In the genomic region with DNA sequence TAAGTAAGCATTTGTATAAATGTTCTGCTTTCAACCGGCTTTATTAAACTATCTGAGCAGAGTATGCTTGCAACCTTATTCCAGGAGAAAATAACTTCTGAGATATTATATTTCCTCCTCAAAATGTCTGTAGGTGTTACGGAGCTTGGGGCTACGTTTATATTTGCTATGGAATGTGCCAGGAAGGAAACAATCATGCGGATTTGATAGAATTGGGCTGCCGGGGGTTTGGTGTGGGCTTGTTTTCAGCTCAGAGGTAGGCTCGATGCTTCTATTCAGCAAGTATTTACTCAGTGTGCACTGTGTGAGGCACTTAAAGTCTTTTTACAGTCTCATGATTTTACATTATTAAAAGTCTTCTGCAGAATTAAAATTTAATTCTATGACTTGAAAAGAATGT, we compare ENCODE assay signal across 23 mouse cellular contexts. TPM values are rescaled to one million over a fixed set of nuclear protein-coding genes. Genes with fewer than 3 reads are reported as not detected.
DNase-seq lines count a peak whose midpoint lies in the region; ATAC-seq and TF ChIP-seq lines count a peak whose summit lies in the region.
"Had no signal": no experiment of that assay in that cellular context is flagged by ENCODE, and none has a peak within 500 bp of the region (broad histone marks: within the 10 kb centered on the region; RNA-seq: fewer than 3 reads in every experiment).

No protein-coding gene starts in this region.

- no peaks in the 10 kb centered on the region for H3K27me3 ChIP-seq in lung, embryonic 16.5 days (ENCODE audit: control insufficient read depth, insufficient read depth, low read depth, low read length)
- H3K27me3 ChIP-seq in lung, postnatal 0 days (replicated peaks; ENCODE audit: insufficient read depth, low read length), result no peaks in the 10 kb centered on the region
- H3K27me3 ChIP-seq in embryonic facial prominence, embryonic 12.5 days, result no peaks in the 10 kb centered on the region
- H3K27me3 ChIP-seq in limb, embryonic 13.5 days, result no peaks in the 10 kb centered on the region
- H3K27me3 ChIP-seq: CH12.LX; heart, embryonic 13.5 days; hindbrain, embryonic 12.5 days; Patski had no signal

- H3K9ac ChIP-seq in lung, embryonic 16.5 days (ENCODE audit: low read length), result peak overlapping the region; percentile 28; the same call in 1 of the 2 replicates
- no peak overlapping the region for H3K9ac ChIP-seq in lung, postnatal 0 days (replicated peaks; ENCODE audit: low read depth)
- H3K9ac ChIP-seq in embryonic facial prominence, embryonic 12.5 days, result no peak overlapping the region
- H3K9ac ChIP-seq in limb, embryonic 13.5 days, result no peak overlapping the region
- H3K9ac ChIP-seq: heart, embryonic 13.5 days; hindbrain, embryonic 12.5 days had no signal

- DNase-seq in lung, postnatal 0 days (ENCODE audit: low spot score), result no peak
- no peak for DNase-seq in urinary bladder, adult 18-20 months (ENCODE audit: low spot score in 2 of 2)
- DNase-seq in spleen, adult 12 weeks (ENCODE audit: low spot score), result no peak
- no peak for DNase-seq in heart, postnatal 10 days
- DNase-seq: adrenal gland, postnatal 14 days; cerebellum, adult 11-12 months; cerebellum, adult 9-10 months; cerebellum, postnatal 25 days; gastrocnemius, adult 2 months; gastrocnemius, postnatal 25 days; heart, postnatal 4 days had no signal

- H3K36me3 ChIP-seq in lung, embryonic 16.5 days (ENCODE audit: control insufficient read depth, insufficient read depth, low read length), result no peaks in the 10 kb centered on the region
- H3K36me3 ChIP-seq in lung, postnatal 0 days (ENCODE audit: insufficient read depth, low read length), result no peaks in the 10 kb centered on the region
- H3K36me3 ChIP-seq in embryonic facial prominence, embryonic 12.5 days, result no peaks in the 10 kb centered on the region
- no peaks in the 10 kb centered on the region for H3K36me3 ChIP-seq in limb, embryonic 13.5 days
- H3K36me3 ChIP-seq: forebrain, embryonic 10.5 days; heart, embryonic 13.5 days; hindbrain, embryonic 12.5 days had no signal

- H3K9me3 ChIP-seq in lung, embryonic 16.5 days (ENCODE audit: control insufficient read depth, low read length), result no peaks in the 10 kb centered on the region
- no peaks in the 10 kb centered on the region for H3K9me3 ChIP-seq in lung, postnatal 0 days (ENCODE audit: low read length)
- H3K9me3 ChIP-seq in embryonic facial prominence, embryonic 12.5 days, result no peaks in the 10 kb centered on the region
- no peaks in the 10 kb centered on the region for H3K9me3 ChIP-seq in limb, embryonic 13.5 days
- H3K9me3 ChIP-seq: forebrain, embryonic 10.5 days; heart, embryonic 13.5 days; hindbrain, embryonic 12.5 days had no signal

- no peak overlapping the region for H3K4me2 ChIP-seq in lung, embryonic 16.5 days (ENCODE audit: low read depth, low read length)
- H3K4me2 ChIP-seq in lung, postnatal 0 days (replicated peaks; ENCODE audit: low read depth, low read length), result no peak overlapping the region
- no peak overlapping the region for H3K4me2 ChIP-seq in embryonic facial prominence, embryonic 12.5 days (replicated peaks)
- H3K4me2 ChIP-seq in limb, embryonic 13.5 days (replicated peaks), result peak overlapping the region; percentile 15; the same call in 1 of the 2 replicates
- H3K4me2 ChIP-seq: heart, embryonic 13.5 days; hindbrain, embryonic 12.5 days had no signal

- no peak for TF ChIP-seq EP300 in lung, postnatal 0 days (IDR thresholded peaks at IDR 0.05)

- WGBS in lung, embryonic 16.5 days, result 30% methylated on average over 6 of the region's 6 CpGs
- WGBS in lung, postnatal 0 days, result 34% methylated on average over 6 of the region's 6 CpGs
- WGBS in embryonic facial prominence, embryonic 12.5 days, result 20% methylated on average over 6 of the region's 6 CpGs
- 30% methylated on average over 6 of the region's 6 CpGs for WGBS in limb, embryonic 13.5 days

- no peak overlapping the region for H3K27ac ChIP-seq in lung, embryonic 16.5 days (ENCODE audit: low read length)
- H3K27ac ChIP-seq in lung, postnatal 0 days (ENCODE audit: low read length), result no peak overlapping the region
- peak overlapping the region; percentile 50; the same call in 1 of the 2 replicates for H3K27ac ChIP-seq in embryonic facial prominence, embryonic 12.5 days
- peak overlapping the region; percentile 7; the same call in 1 of the 2 replicates for H3K27ac ChIP-seq in limb, embryonic 13.5 days
- H3K27ac ChIP-seq: forebrain, embryonic 10.5 days; gastrocnemius, adult 2 months; heart, embryonic 13.5 days; hindbrain, embryonic 12.5 days had no signal

- no peak overlapping the region for H3K4me3 ChIP-seq in lung, embryonic 16.5 days (ENCODE audit: low read length)
- no peak overlapping the region for H3K4me3 ChIP-seq in lung, postnatal 0 days (ENCODE audit: low read depth, low read length)
- H3K4me3 ChIP-seq in embryonic facial prominence, embryonic 12.5 days, result no peak overlapping the region
- no peak overlapping the region for H3K4me3 ChIP-seq in limb, embryonic 13.5 days
- H3K4me3 ChIP-seq: forebrain, embryonic 10.5 days; gastrocnemius, adult 2 months; heart, embryonic 13.5 days; hindbrain, embryonic 12.5 days had no signal

- TF ChIP-seq CTCF in lung, postnatal 0 days (IDR thresholded peaks at IDR 0.05), result no peak

- peaks cover 7% of the 10 kb centered on the region; the same call in 1 of the 2 replicates for H3K4me1 ChIP-seq in lung, embryonic 16.5 days (replicated peaks; ENCODE audit: control insufficient read depth, insufficient read depth, low read length)
- no peaks in the 10 kb centered on the region for H3K4me1 ChIP-seq in lung, postnatal 0 days (ENCODE audit: insufficient read depth, low read depth, low read length)
- peaks cover 10% of the 10 kb centered on the region; the same call in 1 of the 2 replicates for H3K4me1 ChIP-seq in embryonic facial prominence, embryonic 12.5 days
- peaks cover 23% of the 10 kb centered on the region for H3K4me1 ChIP-seq in limb, embryonic 13.5 days

- intact Hi-C loops in heart, postnatal 10 days (cut with DNase I), result loop anchor here (10.0 kb wide), 1 partner anchor 361 kb away; no protein-coding TSS in a partner anchor

- no peak for ATAC-seq in lung, embryonic 16.5 days (ENCODE audit: low read depth)
- ATAC-seq in lung, postnatal 0 days, result no peak
- no peak for ATAC-seq in embryonic facial prominence, embryonic 12.5 days (ENCODE audit: insufficient number of reproducible peaks, insufficient read depth, low FRiP score, low TSS enrichment)
- ATAC-seq in limb, embryonic 13.5 days (ENCODE audit: low FRiP score, low read depth), result no peak
- ATAC-seq: activated CD4-positive, CD25-positive, alpha-beta regulatory T cell, adult 4 months; forebrain, embryonic 14.5 days; hindbrain, embryonic 16.5 days; inflammation-experienced regulatory T-cells, adult 6 months; Patski had no signal

RNA-seq across cellular contexts. Expression of a gene that starts 3.4 kb away (rescaled TPM):
- polyA plus RNA-seq in lung, embryonic 16.5 days (2015; fragmentation: Nextera tagmentation; extraction: Ambion mirVana), result 1.2 and 1.7 TPM in 2 replicates
- polyA plus RNA-seq in lung, postnatal 0 days (2015; fragmentation: Nextera tagmentation; extraction: Ambion mirVana), result 3.6 and 3.8 TPM in 2 replicates
- 1.6 and 2.0 TPM in 2 replicates for polyA plus RNA-seq in embryonic facial prominence, embryonic 12.5 days (2016; fragmentation: Nextera tagmentation; extraction: Ambion mirVana)
- polyA plus RNA-seq in limb, embryonic 13.5 days (2015; fragmentation: Nextera tagmentation; extraction: Ambion mirVana), result 2.2 and 2.5 TPM in 2 replicates
- total RNA-seq in heart, postnatal 10 days (2021), result 1 to 10 TPM in 1 of 2 experiments, under 1 TPM in 1; 0.84 to 1.3 TPM
- polyA plus RNA-seq: activated CD4-positive, CD25-positive, alpha-beta regulatory T cell, adult 4 months; Patski had no signal

RNA-seq across cellular contexts. Expression of a gene that starts 4.1 kb away (rescaled TPM):
- polyA plus RNA-seq in lung, embryonic 16.5 days (2015; fragmentation: Nextera tagmentation; extraction: Ambion mirVana), result 12.4 and 15.4 TPM in 2 replicates
- polyA plus RNA-seq in lung, postnatal 0 days (2015; fragmentation: Nextera tagmentation; extraction: Ambion mirVana), result 7.4 and 9.7 TPM in 2 replicates
- 10.6 and 12.1 TPM in 2 replicates for polyA plus RNA-seq in embryonic facial prominence, embryonic 12.5 days (2016; fragmentation: Nextera tagmentation; extraction: Ambion mirVana)
- 8.8 and 8.9 TPM in 2 replicates for polyA plus RNA-seq in limb, embryonic 13.5 days (2015; fragmentation: Nextera tagmentation; extraction: Ambion mirVana)
- 1 to 10 TPM; 7.6 to 8.7 TPM for total RNA-seq in heart, postnatal 10 days (2021)

Comparison
In these comparisons a context has a peak if more than half of its experiments do, and no peak if none do; other contexts are left out.
1. H3K27ac ChIP-seq: peak in embryonic facial prominence, embryonic 12.5 days (single experiment) and limb, embryonic 13.5 days (single experiment); none in lung, embryonic 16.5 days (single experiment) and lung, postnatal 0 days (single experiment).